Mouse (Mus musculus) forebrain, embryonic 14.5 days (tissue): ENCODE measurements at regions not wholly inside any gene's neighbourhood (a gene's known extent, or its start where the extent isn't known, plus 50 kb on each side); places are given as distances from the start of the nearest gene placed in this dataset.

Experiments used
- ATAC-seq: fragments of 200-750 bp; cut with Nextera tagmentation; 2 replicates; pipeline ENCODE4 v1.8.0; 2017; ENCODE audit warnings: mild to moderate bottlenecking, moderate library complexity
- DNase-seq: peaks from one replicate; pipeline ENCODE4 v3.0.0-alpha.2; 2015; ENCODE audit warnings: low spot score
- H3K27ac ChIP-seq: fragments of 300-500 bp; sonication (generic); 2 replicates; pipeline ENCODE4 v1.5.1; 2014; ENCODE audit warnings: low read depth, mild to moderate bottlenecking, control low read depth, low read length, moderate library complexity
- H3K27me3 ChIP-seq: fragments of 300-500 bp; sonication (generic); replicated peaks from 2 replicates; pipeline ENCODE4 v1.6.1; 2014; ENCODE audit warnings: low read length, control low read depth, mixed read lengths; ENCODE audit not compliant: control insufficient read depth, insufficient read depth
- H3K36me3 ChIP-seq: fragments of 300-500 bp; sonication (generic); 2 replicates; pipeline ENCODE4 v1.6.1; 2014; ENCODE audit warnings: low read length, control low read depth; ENCODE audit not compliant: control insufficient read depth, insufficient read depth
- H3K4me1 ChIP-seq: fragments of 300-500 bp; sonication (generic); 2 replicates; pipeline ENCODE4 v1.6.1; 2014; ENCODE audit warnings: antibody characterized with exemption, low read length, control low read depth; ENCODE audit not compliant: control insufficient read depth, insufficient read depth
- H3K4me2 ChIP-seq: fragments of 300-500 bp; sonication (generic); 2 replicates; pipeline ENCODE4 v1.6.1; 2014; ENCODE audit warnings: mild to moderate bottlenecking, control low read depth, low read length
- H3K4me3 ChIP-seq: fragments of 300-500 bp; sonication (generic); 2 replicates; pipeline ENCODE4 v1.5.1; 2014; ENCODE audit warnings: low read depth, low read length, control low read depth
- H3K9ac ChIP-seq: fragments of 300-500 bp; sonication (generic); 2 replicates; pipeline ENCODE4 v1.6.1; 2014; ENCODE audit warnings: mild to moderate bottlenecking, low read length, control low read depth, moderate library complexity
- H3K9me3 ChIP-seq: fragments of 300-500 bp; sonication (generic); replicated peaks from 2 replicates; pipeline ENCODE4 v1.6.1; 2016; ENCODE audit warnings: low read length, control low read depth, mixed read lengths; ENCODE audit not compliant: control insufficient read depth
- WGBS: fragments of 180-500 bp; shearing (Covaris S2); extraction: QIAGEN DNeasy Blood & Tissue Kit; methylation state at CpG from one replicate; pipeline ENCODE4 v1.1.7; 2014; 5-methylcytosine and 5-hydroxymethylcytosine counted together

GRCm38 (mm10) chr19:26143539-26143938, 461.3 kb upstream of the Smarca2 start:
- no peak overlapping the region for H3K27ac ChIP-seq
- H3K4me3 ChIP-seq = no peak overlapping the region
- H3K9ac ChIP-seq = no peak overlapping the region
- 95% methylated on average over 2 of the region's 2 CpGs for WGBS
- no peaks in the 10 kb centered on the region for H3K36me3 ChIP-seq
- no peaks in the 10 kb centered on the region for H3K4me1 ChIP-seq
- DNase-seq (no peak), ATAC-seq (no peak)
- no peaks in the 10 kb centered on the region for H3K27me3 ChIP-seq
- no peak overlapping the region for H3K4me2 ChIP-seq
- no peaks in the 10 kb centered on the region for H3K9me3 ChIP-seq

DNA sequence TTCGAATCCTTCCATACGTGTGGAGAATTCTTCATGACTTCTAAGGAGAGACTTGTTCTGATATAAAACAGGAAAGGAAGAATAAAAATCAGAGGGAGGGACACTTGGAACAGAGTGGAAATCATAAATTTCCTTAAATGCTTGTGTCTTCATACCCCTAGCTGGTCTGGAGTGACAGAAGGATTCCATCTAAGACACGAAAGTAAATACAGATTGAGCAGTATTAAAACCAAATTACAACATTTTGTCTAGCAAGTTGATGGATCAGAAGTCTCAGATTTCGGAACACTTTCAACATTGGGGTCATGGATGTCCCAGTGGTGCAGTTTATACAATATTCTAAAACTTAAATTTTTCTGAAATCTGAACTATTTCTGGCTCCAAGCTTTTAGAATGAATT, 453.6 kb upstream of the Smarca2 start:
- no peak for ATAC-seq

DNA sequence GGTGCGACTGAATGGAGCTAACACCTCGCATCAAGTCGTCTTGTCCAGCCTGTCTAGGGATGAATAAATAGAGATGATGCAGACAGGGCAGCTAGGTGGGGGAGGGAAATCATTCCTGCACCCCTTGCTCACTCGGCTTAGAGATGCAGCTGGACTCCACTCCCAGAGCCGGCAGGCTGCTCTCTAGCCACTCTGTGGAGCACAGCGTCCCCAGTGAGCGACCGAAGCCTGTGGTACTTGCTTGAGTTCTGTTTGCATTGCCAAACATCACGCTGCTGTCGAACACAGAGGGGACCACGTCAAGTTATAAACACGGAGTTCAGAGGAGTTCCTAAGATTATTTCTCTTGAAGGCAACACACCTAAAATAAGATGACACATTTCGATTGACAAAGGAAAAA, 439.9 kb upstream of the Smarca2 start:
- no peak for ATAC-seq
- H3K4me3 ChIP-seq = no peak overlapping the region
- WGBS = 37% methylated on average over 13 of the region's 13 CpGs
- no peaks in the 10 kb centered on the region for H3K9me3 ChIP-seq
- no peaks in the 10 kb centered on the region for H3K36me3 ChIP-seq
- H3K9ac ChIP-seq = no peak overlapping the region
- no peak for DNase-seq
- no peaks in the 10 kb centered on the region for H3K4me1 ChIP-seq
- no peak overlapping the region for H3K27ac ChIP-seq
- no peak overlapping the region for H3K4me2 ChIP-seq
- no peaks in the 10 kb centered on the region for H3K27me3 ChIP-seq

More for the DNA sequence above, 453.6 kb upstream of the Smarca2 start:
- Histone ChIP-seq H3K4me2 (no peak overlapping the region), H3K9ac (no peak overlapping the region), H3K4me1 (no peaks in the 10 kb centered on the region), H3K27ac (no peak overlapping the region), H3K36me3 (no peaks in the 10 kb centered on the region), H3K27me3 (no peaks in the 10 kb centered on the region), H3K9me3 (no peaks in the 10 kb centered on the region), H3K4me3 (no peak overlapping the region)
- 92% methylated on average over 4 of the region's 4 CpGs for WGBS
- DNase-seq = no peak

GRCm38 (mm10) chr19:26181774-26182173, 423.1 kb upstream of the Smarca2 start:
- no peak for ATAC-seq

DNA sequence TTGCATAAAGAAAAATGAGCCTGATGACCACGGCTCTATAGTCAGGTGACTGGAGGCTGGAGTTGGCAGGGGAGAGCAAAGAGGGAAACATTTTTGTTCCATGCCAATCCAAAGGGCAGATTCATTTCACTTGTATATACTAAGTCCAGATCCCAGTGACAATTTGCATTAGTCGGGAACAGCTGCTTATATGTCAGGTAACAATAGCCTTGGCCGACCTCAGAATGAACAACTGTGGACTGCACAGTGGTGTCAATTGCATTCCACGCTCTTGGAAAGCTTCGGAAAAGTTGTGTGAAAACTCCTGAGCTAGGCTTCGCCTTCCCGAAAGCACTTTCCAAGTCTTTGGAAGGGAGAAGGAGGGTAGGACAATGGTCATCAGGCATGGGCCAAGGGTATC, 419.8 kb upstream of the Smarca2 start:
- Histone ChIP-seq H3K27ac (no peak overlapping the region), H3K4me2 (no peak overlapping the region), H3K9me3 (no peaks in the 10 kb centered on the region), H3K27me3 (no peaks in the 10 kb centered on the region), H3K4me1 (no peaks in the 10 kb centered on the region), H3K36me3 (no peaks in the 10 kb centered on the region), H3K4me3 (no peak overlapping the region), H3K9ac (no peak overlapping the region)
- ATAC-seq (no peak), DNase-seq (no peak)
- WGBS = 85% methylated on average over 7 of the region's 7 CpGs

More at GRCm38 (mm10) chr19:26181774-26182173, 423.1 kb upstream of the Smarca2 start:
- H3K36me3 ChIP-seq = no peaks in the 10 kb centered on the region
- no peak overlapping the region for H3K4me2 ChIP-seq
- 20% methylated on average over 4 of the region's 4 CpGs for WGBS
- H3K9me3 ChIP-seq = no peaks in the 10 kb centered on the region
- no peaks in the 10 kb centered on the region for H3K27me3 ChIP-seq
- DNase-seq = peak; percentile 52
- H3K4me1 ChIP-seq = no peaks in the 10 kb centered on the region
- H3K27ac ChIP-seq = no peak overlapping the region
- H3K9ac ChIP-seq = no peak overlapping the region
- H3K4me3 ChIP-seq = no peak overlapping the region

DNA sequence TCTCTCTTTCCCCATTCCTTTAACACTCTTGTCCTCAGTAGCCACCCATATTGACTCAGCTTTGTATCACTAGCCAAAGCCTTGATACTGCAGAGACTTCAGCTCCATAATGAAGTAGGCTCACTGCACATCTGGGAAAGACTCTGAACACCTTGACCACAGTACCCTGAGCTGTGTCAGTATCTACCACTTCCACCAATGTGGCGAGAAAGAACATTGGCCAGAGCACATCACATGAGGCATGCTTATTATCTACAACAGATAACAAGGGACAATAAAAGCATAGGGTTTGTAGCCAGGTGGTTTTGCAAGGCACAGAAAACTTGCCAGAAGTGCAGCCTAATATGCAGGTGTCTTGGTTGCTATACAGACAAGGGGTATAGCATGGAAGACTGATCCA, 414.0 kb upstream of the Smarca2 start:
- no peaks in the 10 kb centered on the region for H3K36me3 ChIP-seq
- WGBS = 73% methylated on average over 1 of the region's 1 CpGs
- H3K9me3 ChIP-seq = no peaks in the 10 kb centered on the region
- DNase-seq (no peak), ATAC-seq (no peak)
- no peak overlapping the region for H3K27ac ChIP-seq
- no peaks in the 10 kb centered on the region for H3K4me1 ChIP-seq
- no peaks in the 10 kb centered on the region for H3K27me3 ChIP-seq
- no peak overlapping the region for H3K9ac ChIP-seq
- no peak overlapping the region for H3K4me3 ChIP-seq
- H3K4me2 ChIP-seq = no peak overlapping the region

DNA sequence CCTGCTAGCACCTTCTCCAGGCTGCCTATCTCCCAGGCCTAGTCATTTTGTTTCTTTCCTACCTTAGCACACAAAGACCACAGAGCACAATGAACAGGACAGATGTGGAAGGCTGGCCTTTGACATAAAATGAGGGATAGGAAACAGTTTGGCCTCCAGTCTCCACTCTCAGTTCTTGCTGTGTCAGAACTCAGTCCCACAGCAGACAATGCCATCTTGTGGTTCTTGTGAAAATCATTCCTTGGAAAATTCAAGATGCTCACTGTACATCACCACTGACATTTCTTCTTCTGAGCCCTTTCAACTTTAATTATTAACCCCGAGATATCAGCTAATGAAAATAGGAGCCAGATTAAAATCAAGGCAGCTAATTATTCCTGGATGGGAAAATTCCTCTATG, 411.2 kb upstream of the Smarca2 start:
- no peaks in the 10 kb centered on the region for H3K9me3 ChIP-seq
- 84% methylated on average over 1 of the region's 1 CpGs for WGBS
- DNase-seq = peak; percentile 62
- no peak overlapping the region for H3K4me2 ChIP-seq
- ATAC-seq = no peak
- no peak overlapping the region for H3K4me3 ChIP-seq
- no peaks in the 10 kb centered on the region for H3K27me3 ChIP-seq
- H3K4me1 ChIP-seq = no peaks in the 10 kb centered on the region
- no peak overlapping the region for H3K27ac ChIP-seq
- H3K36me3 ChIP-seq = no peaks in the 10 kb centered on the region
- no peak overlapping the region for H3K9ac ChIP-seq

DNA sequence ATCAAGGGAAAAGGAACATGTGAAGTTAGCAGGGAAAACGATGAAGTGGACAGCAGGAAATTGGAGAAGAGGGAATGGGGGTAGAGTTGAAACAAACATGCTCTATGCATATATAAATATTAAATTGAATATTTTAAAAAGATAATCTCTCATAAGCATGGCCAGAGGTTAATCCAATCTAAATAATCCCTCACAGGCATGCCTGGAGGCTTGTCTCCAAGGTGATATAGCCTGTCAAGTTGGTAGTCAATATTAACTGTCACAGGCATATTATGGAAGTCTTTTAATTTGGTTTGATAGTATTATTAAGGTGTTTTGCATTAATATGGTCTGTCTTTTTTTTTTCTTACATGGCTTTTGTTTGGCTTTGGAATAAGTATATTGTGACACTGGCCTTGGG, 396.1 kb upstream of the Smarca2 start:
- no peaks in the 10 kb centered on the region for H3K36me3 ChIP-seq
- no peak overlapping the region for H3K9ac ChIP-seq
- DNase-seq = no peak
- no peaks in the 10 kb centered on the region for H3K4me1 ChIP-seq
- no peaks in the 10 kb centered on the region for H3K27me3 ChIP-seq
- H3K9me3 ChIP-seq = no peaks in the 10 kb centered on the region
- no peak overlapping the region for H3K4me2 ChIP-seq
- 29% methylated on average over 1 of the region's 1 CpGs for WGBS
- no peak overlapping the region for H3K27ac ChIP-seq
- no peak overlapping the region for H3K4me3 ChIP-seq
- ATAC-seq = no peak

- H3K9me3 ChIP-seq = no peaks in the 10 kb centered on the region
- DNase-seq (no peak), ATAC-seq (no peak)
- no peak overlapping the region for H3K4me2 ChIP-seq
- H3K4me1 ChIP-seq = no peaks in the 10 kb centered on the region
- H3K36me3 ChIP-seq = no peaks in the 10 kb centered on the region
- H3K9ac ChIP-seq = no peak overlapping the region
- 49% methylated on average over 4 of the region's 4 CpGs for WGBS
- H3K27me3 ChIP-seq = no peaks in the 10 kb centered on the region
- no peak overlapping the region for H3K4me3 ChIP-seq
- no peak overlapping the region for H3K27ac ChIP-seq
These were observed 370.3 kb upstream of the Smarca2 start for GRCm38 (mm10) chr19:26234539-26234938.
